Comparison of ENCODE assay signal across 20 mouse cellular contexts in genomic region chr5:111401879-111402650, GRCm38 (mm10). TPM values are rescaled to one million over a fixed set of nuclear protein-coding genes. Genes with fewer than 3 reads are reported as not detected.
DNase-seq lines count a peak whose midpoint lies in the region; ATAC-seq and TF ChIP-seq lines count a peak whose summit lies in the region.
"Had no signal": no experiment of that assay in that cellular context is flagged by ENCODE, and none has a peak within 500 bp of the region (broad histone marks: within the 10 kb centered on the region; RNA-seq: fewer than 3 reads in every experiment).

No protein-coding gene starts in this region.

- 0 out of 2 replicates have a peak overlapping the region, but pooled peaks have one; percentile 6 for H3K27ac ChIP-seq in intestine, embryonic 15.5 days
- no peak overlapping the region for H3K27ac ChIP-seq in intestine, postnatal 0 days (ENCODE audit: low read depth, low read length)
- H3K27ac ChIP-seq in lung, embryonic 16.5 days (ENCODE audit: low read length) = no peak overlapping the region
- H3K27ac ChIP-seq in stomach, embryonic 16.5 days (ENCODE audit: low read length) = no peak overlapping the region
- H3K27ac ChIP-seq: hindbrain, postnatal 0 days; macrophage; midbrain, embryonic 12.5 days; neural tube, embryonic 13.5 days had no signal

- H3K9me3 ChIP-seq in intestine, embryonic 15.5 days = no peaks in the 10 kb centered on the region
- H3K9me3 ChIP-seq in intestine, postnatal 0 days (ENCODE audit: control insufficient read depth) = no peaks in the 10 kb centered on the region
- no peaks in the 10 kb centered on the region for H3K9me3 ChIP-seq in lung, embryonic 16.5 days (ENCODE audit: control insufficient read depth, low read length)
- no peaks in the 10 kb centered on the region for H3K9me3 ChIP-seq in stomach, embryonic 16.5 days (replicated peaks; ENCODE audit: control insufficient read depth, low read length)
- H3K9me3 ChIP-seq: midbrain, embryonic 12.5 days; neural tube, embryonic 13.5 days had no signal

- H3K4me1 ChIP-seq in intestine, embryonic 15.5 days (replicated peaks) = peaks cover 11% of the 10 kb centered on the region; the same call in 1 of the 2 replicates
- H3K4me1 ChIP-seq in intestine, postnatal 0 days (replicated peaks; ENCODE audit: control insufficient read depth, insufficient read depth, low read length) = no peaks in the 10 kb centered on the region
- peaks cover 23% of the 10 kb centered on the region for H3K4me1 ChIP-seq in lung, embryonic 16.5 days (replicated peaks; ENCODE audit: control insufficient read depth, insufficient read depth, low read length)
- peaks cover 20% of the 10 kb centered on the region for H3K4me1 ChIP-seq in stomach, embryonic 16.5 days (ENCODE audit: control insufficient read depth, insufficient read depth, low read length)

- H3K4me3 ChIP-seq in intestine, embryonic 15.5 days (replicated peaks) = no peak overlapping the region
- no peak overlapping the region for H3K4me3 ChIP-seq in intestine, postnatal 0 days (ENCODE audit: low read depth, low read length)
- no peak overlapping the region for H3K4me3 ChIP-seq in lung, embryonic 16.5 days (ENCODE audit: low read length)
- no peak overlapping the region for H3K4me3 ChIP-seq in stomach, embryonic 16.5 days (replicated peaks; ENCODE audit: low read length)
- H3K4me3 ChIP-seq: midbrain, embryonic 12.5 days; neural tube, embryonic 13.5 days had no signal

- no peak for TF ChIP-seq CTCF in intestine, postnatal 0 days (IDR thresholded peaks at IDR 0.05; ENCODE audit: low read depth)

- 0 out of 2 replicates have a peak, but pooled peaks cover 2% of the 10 kb centered on the region for H3K27me3 ChIP-seq in intestine, embryonic 15.5 days (replicated peaks)
- no peaks in the 10 kb centered on the region for H3K27me3 ChIP-seq in intestine, postnatal 0 days (replicated peaks; ENCODE audit: control insufficient read depth, insufficient read depth, low read length)
- no peaks in the 10 kb centered on the region for H3K27me3 ChIP-seq in lung, embryonic 16.5 days (ENCODE audit: control insufficient read depth, insufficient read depth, low read depth, low read length)
- H3K27me3 ChIP-seq in stomach, embryonic 16.5 days (ENCODE audit: control insufficient read depth, insufficient read depth, low read length) = no peaks in the 10 kb centered on the region

- WGBS in intestine, embryonic 15.5 days = 60% methylated on average over 19 of the region's 19 CpGs
- WGBS in intestine, postnatal 0 days = 70% methylated on average over 19 of the region's 19 CpGs
- WGBS in lung, embryonic 16.5 days = 47% methylated on average over 19 of the region's 19 CpGs
- WGBS in stomach, embryonic 16.5 days = 58% methylated on average over 19 of the region's 19 CpGs

- intact Hi-C loops in left cerebral cortex, postnatal 10 days (cut with DNase I) = no loop called here

- H3K4me2 ChIP-seq in intestine, embryonic 15.5 days (replicated peaks) = no peak overlapping the region
- no peak overlapping the region for H3K4me2 ChIP-seq in intestine, postnatal 0 days (replicated peaks; ENCODE audit: low read depth)
- no peak overlapping the region for H3K4me2 ChIP-seq in lung, embryonic 16.5 days (ENCODE audit: low read depth, low read length)
- no peak overlapping the region for H3K4me2 ChIP-seq in stomach, embryonic 16.5 days (ENCODE audit: low read depth, low read length)
- H3K4me2 ChIP-seq: liver, embryonic 11.5 days; midbrain, embryonic 12.5 days; neural tube, embryonic 13.5 days had no signal

- ATAC-seq in frontal cortex, adult (ENCODE audit: low TSS enrichment) = peak; percentile 50; the same call in 1 of the 2 replicates
- ATAC-seq in intestine, embryonic 15.5 days = no peak
- no peak for ATAC-seq in intestine, postnatal 0 days
- peak; percentile 62 for ATAC-seq in lung, embryonic 16.5 days (ENCODE audit: low read depth)
- peak; percentile 23; the same call in 1 of the 2 replicates for ATAC-seq in stomach, embryonic 16.5 days (ENCODE audit: insufficient read depth, low FRiP score)
- ATAC-seq: hindbrain, postnatal 0 days had no signal

- H3K9ac ChIP-seq in intestine, embryonic 15.5 days = no peak overlapping the region
- no peak overlapping the region for H3K9ac ChIP-seq in intestine, postnatal 0 days (ENCODE audit: low read depth, low read length)
- H3K9ac ChIP-seq in lung, embryonic 16.5 days (ENCODE audit: low read length) = no peak overlapping the region
- no peak overlapping the region for H3K9ac ChIP-seq in stomach, embryonic 16.5 days (ENCODE audit: low read length)
- H3K9ac ChIP-seq: midbrain, embryonic 12.5 days; neural tube, embryonic 13.5 days had no signal

- no peaks in the 10 kb centered on the region for H3K36me3 ChIP-seq in intestine, embryonic 15.5 days
- no peaks in the 10 kb centered on the region for H3K36me3 ChIP-seq in intestine, postnatal 0 days (ENCODE audit: control insufficient read depth, insufficient read depth)
- H3K36me3 ChIP-seq in lung, embryonic 16.5 days (ENCODE audit: control insufficient read depth, insufficient read depth, low read length) = no peaks in the 10 kb centered on the region
- H3K36me3 ChIP-seq in stomach, embryonic 16.5 days (ENCODE audit: control insufficient read depth, insufficient read depth, low read length) = no peaks in the 10 kb centered on the region
- H3K36me3 ChIP-seq: midbrain, embryonic 12.5 days; neural tube, embryonic 13.5 days had no signal

- no peak for DNase-seq in frontal cortex, postnatal 36 days (ENCODE audit: low spot score in 2 of 2)
- no peak for DNase-seq in left cerebral cortex, postnatal 10 days (ENCODE audit: extremely low spot score in 1 of 2, low spot score in 2 of 2)
- DNase-seq in MN1 (ENCODE audit: low spot score) = no peak
- DNase-seq: adrenal gland, adult 2 months; cerebellum, adult 11 months; cerebellum, postnatal 14 days; kidney, adult 9 months; kidney, postnatal 36 days; thymus, adult 18-20 months had no signal

RNA-seq across cellular contexts. Expression of gene Mn1, which starts 15.1 kb away (rescaled TPM):
- 8.0 and 8.7 TPM in 2 replicates for polyA plus RNA-seq in intestine, embryonic 15.5 days (2015; fragmentation: Nextera tagmentation; extraction: Ambion mirVana)
- 2.8 and 3.1 TPM in 2 replicates for polyA plus RNA-seq in intestine, postnatal 0 days (2015; fragmentation: Nextera tagmentation; extraction: Ambion mirVana)
- polyA plus RNA-seq in lung, embryonic 16.5 days (2015; fragmentation: Nextera tagmentation; extraction: Ambion mirVana) = 6.8 and 7.8 TPM in 2 replicates
- 11.1 and 11.7 TPM in 2 replicates for polyA plus RNA-seq in stomach, embryonic 16.5 days (2015; fragmentation: Nextera tagmentation; extraction: Ambion mirVana)
- 10 to 100 TPM; 63.5 to 70.7 TPM for total RNA-seq in left cerebral cortex, postnatal 10 days (2021)
- total RNA-seq: MEL had no signal
- polyA plus RNA-seq: macrophage had no signal

Comparison
In these comparisons a context has a peak if more than half of its experiments do, and no peak if none do; other contexts are left out.
1. ATAC-seq: peak in frontal cortex, adult (single experiment), lung, embryonic 16.5 days (single experiment) and stomach, embryonic 16.5 days (single experiment); none in intestine, embryonic 15.5 days (single experiment) and intestine, postnatal 0 days (single experiment).